Mouse (Mus musculus): ENCODE measurements around the gene Dnaja4.
"Not testable (repeated sequence)": the region's sequence is repeated elsewhere in the genome, so short reads cannot be mapped to it uniquely, and the experiment has no call there.

Dnaja4 gene

GRCm38 (mm10) chr9:54698318-54699086 lies at the start of gene Dnaja4:
Gene Dnaja4, plus strand, starts transcription at chr9:54698873.
- no peak for DNase-seq (ENCODE audit: extremely low read depth, low read depth, low spot score)

DNA sequence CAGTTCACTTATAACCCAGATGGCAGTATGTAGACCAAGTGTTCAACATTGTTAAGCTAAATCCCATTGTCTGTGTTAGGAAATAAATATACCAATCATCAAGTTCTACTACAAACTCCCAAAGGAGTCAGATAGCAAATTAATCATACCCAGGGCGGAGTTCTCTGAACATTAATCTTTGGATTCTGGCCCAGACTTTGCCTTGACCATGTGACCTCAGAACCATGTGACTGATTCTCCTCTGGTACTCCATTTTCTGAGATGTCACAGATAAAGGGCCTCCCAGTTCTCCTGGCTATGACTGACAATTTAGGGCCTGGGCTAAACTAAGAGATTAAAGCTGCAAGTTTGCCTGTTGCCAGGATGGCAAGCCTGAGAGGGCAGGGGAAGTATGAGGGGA lies 49.3 kb upstream of the Dnaja4 start:
- no peak for DNase-seq (ENCODE audit: extremely low read depth, low read depth, low spot score)

- DNase-seq (ENCODE audit: extremely low read depth, low read depth, low spot score) = no peak
These were observed 45.9 kb upstream of the Dnaja4 start for GRCm38 (mm10) chr9:54652778-54653177.

- no peak for DNase-seq (ENCODE audit: extremely low read depth, low read depth, low spot score)
These were observed 42.8 kb upstream of the Dnaja4 start for GRCm38 (mm10) chr9:54655846-54656245.

DNA sequence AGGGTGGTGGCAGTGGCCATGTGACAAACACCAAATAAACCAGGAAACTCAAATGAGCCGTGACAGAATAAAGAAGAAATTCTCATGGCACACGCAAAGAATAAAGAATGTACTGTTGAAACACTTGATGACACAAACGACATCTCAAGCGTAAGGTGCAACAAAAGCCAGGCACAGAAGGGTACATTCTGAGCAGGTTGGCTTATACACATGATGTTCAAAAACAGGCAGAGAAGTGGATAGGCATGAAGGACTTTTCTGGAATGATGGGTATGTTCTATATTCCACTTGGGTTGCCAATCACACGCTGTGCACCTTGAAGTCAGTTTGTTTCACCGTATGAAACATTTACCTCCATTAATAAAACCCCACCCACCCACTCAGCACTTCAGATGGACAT lies 42.3 kb upstream of the Dnaja4 start:
- no peak for DNase-seq (ENCODE audit: extremely low read depth, low read depth, low spot score)

DNA sequence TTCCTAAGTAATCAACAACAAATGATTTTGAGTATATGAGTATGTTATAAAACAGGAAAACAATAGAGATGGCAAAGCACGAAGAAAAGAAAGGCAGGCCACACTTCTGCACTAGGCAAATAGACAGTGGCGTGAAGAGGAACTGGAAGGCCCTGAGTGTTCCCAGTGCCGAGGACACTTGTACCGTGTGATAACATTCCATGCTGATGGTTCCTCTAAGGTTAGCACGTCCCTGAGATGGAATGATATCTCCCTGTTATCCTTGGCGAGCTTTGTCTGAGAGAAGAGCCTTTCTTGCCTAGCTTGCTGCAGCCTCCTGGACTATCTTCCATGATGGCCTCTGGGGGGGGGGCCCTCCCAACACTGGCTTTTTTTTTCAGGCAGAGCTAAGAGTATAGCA lies 39.9 kb upstream of the Dnaja4 start:
- no peak for DNase-seq (ENCODE audit: extremely low read depth, low read depth, low spot score)

DNA sequence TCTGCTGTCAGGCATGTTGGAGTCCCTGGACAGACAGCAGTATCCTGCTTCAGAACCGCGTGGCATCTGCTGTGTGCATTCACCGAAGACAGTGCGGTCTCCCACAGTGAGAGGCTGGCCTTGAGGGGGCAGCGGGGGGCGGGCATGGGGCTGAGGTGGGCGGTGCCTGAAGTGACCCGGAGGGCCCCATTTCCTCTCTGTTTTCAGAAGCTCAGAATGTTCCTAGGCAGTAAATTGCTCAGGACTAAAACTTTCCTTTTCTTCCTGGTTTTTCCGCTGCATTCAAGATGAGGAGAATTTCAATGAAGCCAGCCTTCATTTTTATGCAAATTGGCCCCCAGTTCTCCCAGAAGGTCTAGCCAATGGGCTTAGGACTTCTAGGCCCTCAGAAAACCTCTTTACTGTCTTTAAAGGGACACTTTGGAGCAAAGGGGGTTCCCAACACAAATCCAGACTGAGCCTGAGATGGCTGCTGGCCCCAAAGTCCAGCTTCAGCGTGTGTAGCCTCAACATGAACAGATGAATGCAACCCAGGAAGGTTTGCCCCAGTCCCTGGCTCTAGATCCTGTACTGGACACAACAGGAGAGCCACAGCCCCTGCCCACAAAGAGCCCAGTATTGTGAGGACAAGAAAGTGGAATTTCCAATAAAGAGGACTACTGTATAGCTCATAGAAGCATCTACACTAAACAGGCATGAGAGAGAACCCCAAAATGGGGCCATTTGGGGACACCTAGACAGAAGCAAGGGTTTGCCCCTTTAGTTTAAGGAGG lies 36.9 kb upstream of the Dnaja4 start, which contains the start of gene Acsbg1:
TSS of gene Acsbg1 (minus strand) at position 266 of the 773 bp plus-strand sequence.
- no peak for DNase-seq (ENCODE audit: extremely low read depth, low read depth, low spot score)

- DNase-seq (ENCODE audit: extremely low read depth, low read depth, low spot score) = no peak
These were observed 34.3 kb upstream of the Dnaja4 start for GRCm38 (mm10) chr9:54664358-54664757.

DNA sequence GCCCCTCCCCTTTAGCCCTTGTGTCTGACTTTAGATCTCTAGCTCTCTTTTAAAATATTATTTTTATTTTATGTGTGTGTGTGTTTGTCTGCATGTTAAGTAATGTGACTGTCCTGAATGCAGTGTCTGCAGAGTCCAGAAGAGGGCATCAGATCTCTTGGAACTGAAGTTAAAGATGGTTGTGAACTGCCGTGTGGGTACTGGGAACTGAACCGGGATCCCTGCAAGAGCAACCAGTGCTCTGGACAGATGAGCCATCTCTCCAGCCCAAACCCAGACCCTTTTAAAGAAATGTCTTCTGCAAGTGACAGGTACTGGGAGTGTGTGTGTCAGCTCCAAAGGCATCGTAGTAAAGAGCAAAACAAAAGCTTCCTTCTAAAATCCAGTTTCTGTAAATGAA lies 32.6 kb upstream of the Dnaja4 start:
- DNase-seq (ENCODE audit: extremely low read depth, low read depth, low spot score) = no peak

- no peak for DNase-seq (ENCODE audit: extremely low read depth, low read depth, low spot score)
These were observed 30.2 kb upstream of the Dnaja4 start for GRCm38 (mm10) chr9:54668455-54668854.

GRCm38 (mm10) chr9:54671962-54672361 lies 26.7 kb upstream of the Dnaja4 start:
- no peak for DNase-seq (ENCODE audit: extremely low read depth, low read depth, low spot score)

DNA sequence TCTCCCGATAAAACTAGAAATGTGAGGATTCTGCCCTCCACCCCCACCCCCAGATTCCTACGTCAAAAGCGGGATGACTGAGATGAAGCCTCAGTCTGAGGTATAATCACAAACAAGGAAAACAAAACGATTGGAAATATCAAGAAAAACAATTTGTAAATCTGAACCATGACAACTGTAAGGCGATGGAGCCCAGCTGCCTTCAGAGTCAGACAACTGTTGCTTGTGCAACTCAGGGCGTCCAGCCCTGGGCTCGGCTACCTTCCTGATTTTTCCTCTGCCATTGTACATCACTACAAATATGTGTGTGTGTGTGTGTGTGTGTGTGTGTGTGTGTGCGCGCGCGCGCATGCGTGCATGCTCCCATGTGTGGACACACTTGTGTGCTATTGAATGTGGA lies 24.8 kb upstream of the Dnaja4 start:
- no peak for DNase-seq (ENCODE audit: extremely low read depth, low read depth, low spot score)

DNA sequence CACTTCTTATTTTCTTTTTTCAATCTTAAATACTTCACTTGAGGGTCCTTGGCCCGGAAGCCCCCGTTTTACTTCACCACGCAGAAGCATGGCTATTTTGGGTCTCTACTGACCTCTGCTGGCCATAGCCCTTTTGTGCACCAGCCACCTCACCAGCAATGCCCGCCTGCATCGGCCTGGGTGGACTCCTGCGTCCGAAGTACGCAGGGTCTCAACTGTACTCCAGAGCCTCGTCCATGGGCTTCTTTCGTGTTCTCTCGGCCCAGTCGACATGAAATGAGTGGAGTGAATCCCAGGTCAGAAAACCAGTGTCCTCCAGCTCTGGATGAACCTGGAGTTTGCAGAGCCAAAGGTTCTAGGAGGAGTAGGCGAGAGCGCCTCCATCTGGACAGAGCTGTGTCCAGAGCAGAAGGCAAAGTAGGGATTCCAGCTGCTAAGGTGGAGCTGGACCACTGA lies 22.1 kb upstream of the Dnaja4 start:
- DNase-seq (ENCODE audit: extremely low read depth, low read depth, low spot score) = no peak

DNA sequence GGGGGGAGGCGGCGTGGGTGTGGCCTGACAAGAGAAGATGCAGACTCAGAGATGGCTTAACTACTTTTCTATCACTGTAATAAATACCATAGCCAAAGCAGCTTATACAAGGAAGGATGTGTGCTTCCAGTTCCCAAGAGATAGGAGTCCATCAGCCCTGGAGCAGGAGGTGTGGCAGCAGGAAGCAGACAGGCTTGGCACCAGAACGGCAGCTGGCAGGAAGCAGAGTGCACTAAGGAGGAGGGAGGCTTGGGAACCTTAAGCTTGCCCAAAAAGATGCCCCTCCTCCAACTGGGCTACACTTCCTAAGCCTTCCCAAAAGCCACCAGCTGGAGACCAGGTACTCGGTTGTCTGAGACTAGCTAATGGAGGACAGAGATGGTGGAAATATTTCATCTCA lies 15.8 kb upstream of the Dnaja4 start:
- DNase-seq (ENCODE audit: extremely low read depth, low read depth, low spot score) = no peak

DNA sequence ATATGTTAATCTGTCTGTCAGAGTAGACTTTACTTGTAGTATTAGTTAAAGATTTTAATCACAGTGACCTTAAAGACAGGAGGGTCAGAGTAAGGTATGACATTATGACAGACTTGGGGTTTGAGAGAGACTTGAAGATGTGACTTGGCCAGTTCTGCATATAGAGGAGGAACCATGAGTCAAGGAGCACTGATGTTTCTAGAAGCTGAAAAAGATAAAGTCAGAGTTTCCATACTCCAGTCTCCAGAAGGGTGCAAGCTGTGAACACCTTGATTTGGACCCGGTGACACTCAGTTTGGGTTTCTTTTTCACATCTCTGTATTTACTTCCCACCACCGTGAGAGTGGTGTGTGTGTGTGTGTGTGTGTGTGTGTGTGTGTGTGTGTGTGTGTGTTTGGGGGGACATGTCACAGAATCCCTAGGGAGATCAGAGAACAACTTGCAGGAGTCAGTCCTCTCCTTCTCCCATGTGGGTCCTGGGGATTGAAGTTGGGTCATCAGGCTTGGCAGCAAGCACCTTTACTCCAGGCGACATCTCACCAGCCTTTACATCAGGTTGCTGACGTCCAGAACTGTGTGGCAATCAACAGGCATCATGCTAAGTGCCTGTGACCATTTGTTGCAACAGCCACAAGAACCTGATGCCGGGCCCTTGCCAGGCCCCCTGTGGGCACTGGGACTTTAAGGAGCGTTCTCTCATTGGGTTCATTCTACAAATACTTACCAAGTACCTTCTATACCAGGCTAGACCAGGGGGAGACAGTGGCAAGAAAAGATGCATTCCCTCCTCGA lies 14.7 kb upstream of the Dnaja4 start:
- DNase-seq (ENCODE audit: extremely low read depth, low read depth, low spot score) = peak; percentile 81

GRCm38 (mm10) chr9:54687246-54688236 lies 11.1 kb upstream of the Dnaja4 start:
- DNase-seq (ENCODE audit: extremely low read depth, low read depth, low spot score) = no peak

- DNase-seq (ENCODE audit: extremely low read depth, low read depth, low spot score) = no peak
These were observed 9.2 kb upstream of the Dnaja4 start for GRCm38 (mm10) chr9:54689446-54689845.

DNA sequence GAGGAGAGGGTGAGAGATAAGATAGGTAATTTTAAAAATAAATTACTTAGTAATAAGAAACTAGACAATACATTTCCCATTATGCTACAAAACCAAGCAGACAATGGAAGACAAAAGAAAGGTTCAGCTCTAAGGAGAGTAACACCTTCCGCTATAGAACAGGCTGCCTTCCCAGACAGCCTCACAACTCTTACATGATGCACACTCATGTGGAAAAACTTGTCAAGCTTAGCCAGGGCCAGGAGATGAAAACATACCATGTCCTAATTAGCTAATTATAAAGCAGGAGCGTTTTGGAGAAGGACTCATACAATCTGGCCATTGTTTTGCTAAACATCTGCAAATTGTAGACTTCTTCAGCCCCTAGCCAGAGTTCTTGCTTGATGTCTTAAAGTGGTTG lies 8.0 kb upstream of the Dnaja4 start:
- DNase-seq (ENCODE audit: extremely low read depth, low read depth, low spot score) = not testable (repeated sequence)

DNA sequence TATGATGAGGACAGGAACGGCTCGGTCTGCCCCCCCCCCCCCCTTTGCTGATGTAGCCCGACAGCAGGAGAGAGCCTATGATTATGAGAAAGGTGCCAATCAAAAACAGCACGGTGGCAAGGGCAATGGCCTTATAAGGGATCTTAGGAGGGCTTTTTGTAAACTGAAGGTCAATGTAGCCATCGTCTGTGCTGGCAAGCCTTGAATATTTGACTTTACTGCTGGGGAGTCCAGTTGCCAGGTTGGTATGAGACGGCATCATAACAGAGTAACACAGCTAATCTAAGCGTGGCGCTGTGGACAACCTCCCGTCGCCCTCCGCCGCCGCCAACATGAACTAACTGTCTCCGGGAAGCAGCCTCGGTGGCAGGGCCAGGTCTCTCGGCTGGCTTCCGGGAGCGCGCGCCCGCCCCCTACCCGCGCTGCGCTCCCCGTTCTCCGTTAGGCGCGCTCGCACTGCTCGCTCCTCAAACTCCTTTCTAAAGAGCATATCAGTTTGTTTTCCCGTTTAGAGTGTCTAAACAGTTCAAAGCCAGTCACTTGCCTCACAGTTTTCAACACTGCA lies 7.3 kb upstream of the Dnaja4 start:
- DNase-seq (ENCODE audit: extremely low read depth, low read depth, low spot score) = not testable (repeated sequence)

DNA sequence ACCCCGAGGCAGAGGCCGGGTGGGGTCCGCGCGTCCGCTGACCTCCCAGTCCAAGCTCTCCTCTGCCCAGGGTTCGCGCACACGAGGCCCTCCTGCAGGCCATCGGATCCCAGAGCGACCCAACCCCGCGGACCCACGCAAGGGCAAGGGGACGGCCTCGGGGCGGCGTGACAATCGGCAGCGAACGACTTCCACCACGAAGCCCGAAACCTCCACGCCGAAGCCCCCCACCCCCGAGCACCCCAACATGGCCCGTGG lies 343 bp downstream of the Dnaja4 start:
- no peak for DNase-seq (ENCODE audit: extremely low read depth, low read depth, low spot score)
